Mouse (Mus musculus): ENCODE measurements around the gene Syn1. TPM values are rescaled to one million over a fixed set of nuclear protein-coding genes. Genes with fewer than 3 reads are reported as not detected.

Gene Syn1
- total RNA-seq, 2 experiments from 2014 or later: 579 to 600 TPM

DNA sequence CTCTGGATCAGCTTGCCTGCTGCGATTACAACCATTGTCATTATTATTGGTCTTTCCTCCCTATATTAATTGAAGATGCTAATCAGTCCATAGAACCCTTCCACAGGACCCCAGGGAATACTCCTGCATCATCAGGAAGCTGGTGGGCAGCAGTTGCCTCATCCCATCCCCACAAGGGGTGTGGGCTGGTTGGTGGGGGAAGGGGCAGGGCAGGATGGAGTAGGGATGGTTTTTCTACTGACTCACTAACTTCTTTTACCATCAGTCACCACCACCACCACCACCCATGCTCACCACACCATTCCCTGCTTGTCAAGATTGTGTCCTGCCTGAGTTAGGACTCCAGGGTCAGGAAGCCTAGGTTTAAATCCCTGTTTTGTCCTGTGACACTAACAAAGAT lies 51.6 kb downstream of the Syn1 start:
- DNase-seq (ENCODE audit: low spot score in 2 of 2): no peak
- intact Hi-C loops (cut with DNase I): loop anchor here (5.0 to 10.0 kb wide), 2 partner anchors 56 to 78 kb away; partner anchors contain the start of gene Syn1

DNA sequence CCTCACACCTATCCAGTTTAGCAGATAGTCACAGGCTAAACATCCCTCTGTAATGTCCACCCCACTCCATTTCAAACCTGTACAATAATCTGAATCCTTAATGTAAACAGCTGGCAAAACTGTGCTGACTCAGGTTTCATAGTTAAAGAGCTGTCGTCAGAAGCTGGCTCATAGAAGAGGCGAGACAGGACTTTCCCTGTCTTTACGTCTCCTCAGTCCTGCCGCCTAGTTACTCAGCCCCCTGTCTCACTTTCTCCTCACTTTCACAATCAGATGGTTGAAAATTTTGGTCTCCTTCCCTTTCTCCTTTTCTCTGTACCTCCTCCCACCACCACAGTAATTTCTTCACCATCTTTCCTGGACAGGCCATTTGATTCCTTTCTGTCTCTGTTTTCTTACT lies 52.7 kb downstream of the Syn1 start:
- DNase-seq (ENCODE audit: low spot score in 2 of 2): no peak
- intact Hi-C loops (cut with DNase I): loop anchor here (5.0 to 10.0 kb wide), 2 partner anchors 57 to 79 kb away; partner anchors contain the start of gene Syn1

DNA sequence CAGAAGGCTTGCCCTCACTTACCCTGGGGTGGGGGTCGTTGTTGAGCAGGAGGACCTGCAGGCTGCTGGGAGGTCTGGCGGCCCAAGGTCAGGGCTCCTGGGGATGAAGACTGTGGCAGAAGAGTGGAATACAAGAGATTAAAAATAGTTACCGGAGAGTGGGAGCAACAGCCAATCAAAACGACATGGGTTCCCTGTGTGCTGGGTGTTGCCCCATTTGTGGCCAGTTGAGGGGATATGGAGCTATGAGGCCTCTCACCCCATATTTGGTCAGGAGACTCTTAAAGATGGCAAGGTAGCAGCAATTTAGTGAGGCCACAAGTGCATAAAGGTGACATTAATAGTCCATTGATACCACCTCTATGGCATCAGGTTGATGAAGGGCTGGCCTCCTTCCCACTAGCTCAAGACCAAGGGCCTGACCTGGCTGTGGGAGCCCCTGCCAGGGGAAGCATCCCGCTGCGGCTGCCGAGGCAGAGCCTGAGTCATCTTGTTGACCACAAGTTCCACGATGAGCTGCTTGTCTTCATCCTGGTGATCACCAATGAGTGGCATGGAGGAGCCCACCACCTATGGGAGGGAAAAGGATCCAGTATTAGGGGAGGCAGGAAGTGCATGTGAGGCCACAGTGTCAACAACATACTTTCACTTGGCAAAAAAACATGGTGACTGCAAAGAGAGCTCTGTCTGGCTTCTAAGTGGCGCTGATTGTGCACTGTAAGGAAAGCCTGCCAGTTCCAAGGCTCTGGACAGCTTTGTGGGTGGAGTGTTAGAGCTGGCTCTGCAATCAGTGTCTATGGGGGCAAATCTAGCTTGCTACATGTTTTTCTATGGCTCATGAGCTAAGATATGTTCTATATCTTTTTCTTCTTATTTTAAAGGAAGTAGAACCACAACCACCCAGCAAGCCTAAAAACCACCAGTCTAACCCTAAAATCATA lies 57.4 kb downstream of the Syn1 start:
- intact Hi-C loops (cut with DNase I): loop anchor here (10.0 kb wide), 1 partner anchor 61 kb away; the partner anchor contains the start of gene Syn1
- DNase-seq (ENCODE audit: low spot score in 2 of 2): peak in 1 of 2 experiments; percentile 39

DNA sequence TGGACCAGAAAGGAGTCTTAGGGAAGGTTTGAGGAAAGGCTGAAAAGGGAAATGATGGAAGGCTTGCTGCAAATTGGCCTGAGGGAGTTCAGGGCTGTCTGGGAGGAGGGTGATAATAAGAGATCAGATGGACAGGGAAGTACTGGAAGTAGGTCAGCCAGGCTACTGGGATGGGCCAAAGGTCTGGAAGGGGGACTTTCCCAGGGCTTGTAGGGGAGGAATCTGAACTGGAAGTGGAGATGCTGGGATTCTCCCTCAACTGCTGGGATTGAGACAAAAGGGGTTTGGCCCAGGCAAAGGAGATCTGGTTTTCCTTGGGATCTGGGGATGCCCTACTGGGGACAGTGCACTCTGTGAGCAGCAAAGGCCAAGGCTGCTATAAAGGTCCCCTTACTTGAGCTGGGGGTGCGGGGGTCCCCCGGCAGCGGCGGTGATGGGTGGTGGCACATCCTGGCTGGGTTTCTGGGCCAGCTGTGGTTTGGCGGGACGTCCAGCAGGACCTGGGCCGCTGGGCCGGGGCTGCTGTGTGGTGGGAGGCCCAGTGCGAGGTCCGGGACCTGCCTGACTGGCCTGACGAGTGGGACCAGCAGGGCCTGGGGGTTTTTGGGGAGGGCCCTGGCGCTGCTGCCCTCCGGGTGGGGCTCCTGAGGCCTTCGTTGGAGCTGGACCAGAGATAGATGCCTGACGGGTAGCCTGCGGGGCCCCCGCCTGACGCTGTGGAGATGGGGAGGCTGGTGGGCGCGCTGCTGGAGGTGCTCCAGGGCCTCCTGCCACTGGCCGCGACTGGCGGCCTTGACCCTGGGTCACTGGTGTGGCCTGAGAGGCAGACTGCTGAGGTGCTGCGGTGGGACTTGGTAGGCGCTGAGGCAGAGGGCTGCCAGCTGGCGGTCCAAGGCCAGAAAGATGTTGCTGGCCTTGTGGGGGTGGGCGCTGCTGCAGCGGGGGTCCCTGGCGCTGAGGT lies 58.4 kb downstream of the Syn1 start:
- intact Hi-C loops (cut with DNase I): loop anchor here (10.0 kb wide), 1 partner anchor 62 kb away; the partner anchor contains the start of gene Syn1
- no peak for DNase-seq (ENCODE audit: low spot score in 2 of 2)

DNA sequence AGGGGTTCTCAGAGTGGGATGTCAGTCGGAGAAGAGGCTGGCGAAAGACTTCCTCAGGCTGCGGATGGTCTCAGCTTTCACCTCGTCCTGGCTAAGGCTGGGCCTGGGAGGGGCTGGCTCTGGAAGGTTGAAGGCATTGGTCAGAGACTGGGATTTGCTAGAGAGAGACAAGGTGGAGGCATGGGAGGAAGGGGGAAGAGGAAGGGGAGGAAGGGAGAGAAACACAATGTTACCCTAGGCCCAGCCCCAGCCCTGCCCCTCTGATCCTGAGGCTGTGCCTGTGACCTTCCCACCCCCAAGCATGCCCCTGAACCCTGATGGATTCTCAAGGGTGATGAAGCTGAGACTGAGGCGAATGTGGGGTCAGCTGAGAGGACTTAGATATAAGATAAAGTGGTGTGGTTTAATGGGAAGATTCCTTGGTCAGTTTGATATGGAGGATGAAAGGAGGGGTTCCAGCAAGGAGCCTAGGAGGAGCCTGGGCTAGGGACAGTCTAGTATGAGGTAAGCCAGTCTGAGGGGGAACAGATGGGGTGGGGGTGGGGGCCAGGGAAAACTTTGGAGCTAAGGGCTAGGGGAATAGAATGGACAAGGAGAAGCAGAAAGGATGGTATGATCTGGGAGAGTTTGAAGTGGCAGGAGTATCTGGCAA lies 59.2 kb downstream of the Syn1 start:
- intact Hi-C loops (cut with DNase I): loop anchor here (10.0 kb wide), 1 partner anchor 63 kb away; the partner anchor contains the start of gene Syn1
- no peak for DNase-seq (ENCODE audit: low spot score in 2 of 2)

DNA sequence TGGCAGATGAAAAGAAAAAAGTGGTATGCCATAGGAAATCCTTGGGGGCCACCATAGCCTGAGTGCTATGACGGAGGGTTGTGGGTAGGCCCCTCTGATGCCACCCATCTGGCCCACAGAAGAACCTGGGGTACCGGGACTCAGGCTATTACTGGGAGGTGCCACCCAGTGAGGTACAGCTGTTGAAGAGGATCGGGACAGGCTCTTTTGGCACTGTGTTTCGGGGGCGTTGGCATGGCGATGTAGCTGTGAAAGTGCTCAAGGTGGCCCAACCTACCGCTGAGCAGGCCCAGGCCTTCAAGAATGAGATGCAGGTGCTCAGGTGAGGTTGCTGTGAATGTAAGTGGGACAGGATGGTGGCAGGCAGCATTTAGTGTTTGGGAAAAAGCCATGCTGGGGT lies 67.0 kb downstream of the Syn1 start:
- no peak for DNase-seq (ENCODE audit: low spot score in 2 of 2)
- intact Hi-C loops (cut with DNase I): no loop called here

DNA sequence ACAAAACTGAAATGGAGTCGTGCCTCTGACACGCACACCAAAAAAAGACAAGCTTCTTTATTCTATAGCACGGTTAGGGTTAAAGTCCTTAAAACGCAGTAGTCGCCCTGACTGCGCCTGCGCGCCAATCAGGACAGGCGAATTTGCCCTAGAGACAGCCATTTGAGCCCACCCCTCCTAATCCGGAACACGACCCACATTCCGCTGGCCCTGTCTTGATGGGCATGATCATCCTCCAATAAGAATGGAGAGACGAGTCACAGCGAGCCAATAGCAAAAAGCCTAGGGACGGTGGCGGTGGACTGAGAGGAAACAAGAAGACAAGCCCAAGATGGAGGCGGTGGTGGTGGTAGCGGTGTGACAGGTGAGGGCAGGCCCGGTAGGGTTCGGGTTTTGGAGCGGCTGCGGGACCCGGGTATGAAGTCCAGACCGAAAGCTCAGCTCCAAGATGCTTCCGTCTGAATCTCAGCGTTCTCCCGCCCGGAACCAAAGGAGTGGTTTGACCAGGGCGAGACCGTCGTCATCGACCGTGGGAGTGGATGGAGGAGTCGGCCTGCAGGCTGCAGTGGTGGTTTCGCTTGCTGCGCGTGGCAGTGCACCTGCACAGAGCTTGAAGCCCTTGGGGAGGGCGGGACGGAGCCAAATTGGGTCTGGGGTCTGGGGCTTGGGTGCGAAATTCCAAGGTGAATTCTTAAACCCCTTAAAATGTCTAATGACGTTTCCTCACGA lies 72.4 kb downstream of the Syn1 start:
- intact Hi-C loops (cut with DNase I): no loop called here
- DNase-seq (ENCODE audit: low spot score in 2 of 2): peak; percentile 92 to 97

DNA sequence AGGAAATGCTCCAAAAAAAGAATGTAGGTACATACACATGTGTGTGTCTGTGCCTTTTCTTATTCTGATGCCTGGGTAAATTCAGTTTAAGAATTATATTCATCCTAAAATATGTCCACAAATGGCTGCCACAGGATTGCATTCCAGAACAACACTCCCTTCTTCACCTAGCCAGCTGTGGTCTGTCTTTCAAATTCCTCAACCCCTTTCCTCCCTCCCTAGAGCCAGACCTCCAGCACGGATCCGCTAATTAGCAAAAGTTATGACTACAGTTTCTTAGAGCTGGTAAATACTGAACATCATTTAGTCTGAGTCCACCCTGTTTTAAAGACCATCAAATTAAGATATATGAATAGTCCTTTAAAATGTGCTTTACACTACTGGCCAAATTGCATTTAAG lies 73.0 kb downstream of the Syn1 start:
- intact Hi-C loops (cut with DNase I): no loop called here

DNA sequence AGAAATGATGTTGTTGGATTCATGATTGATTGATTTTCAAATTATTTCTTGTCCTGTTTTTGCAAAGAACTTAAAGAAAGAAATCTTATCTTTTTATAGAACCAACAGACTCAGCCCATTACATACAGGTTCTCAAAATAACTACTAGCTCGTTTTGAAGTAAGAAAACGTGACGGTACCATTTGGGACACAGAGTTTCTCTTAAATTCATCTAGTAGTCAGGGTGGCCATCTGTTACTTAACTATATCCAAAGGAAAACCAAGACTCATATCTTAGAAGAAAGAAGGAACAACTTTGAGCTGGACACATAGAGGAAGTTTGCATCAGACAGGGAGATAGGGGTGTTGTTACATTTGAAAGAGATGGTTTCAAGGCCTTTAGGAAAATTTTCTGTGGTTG lies 73.6 kb downstream of the Syn1 start:
- peak in 1 of 2 experiments; percentile 38 for DNase-seq (ENCODE audit: low spot score in 2 of 2)
- intact Hi-C loops (cut with DNase I): no loop called here

More for the DNA sequence above, 73.0 kb downstream of the Syn1 start:
- DNase-seq (ENCODE audit: low spot score in 2 of 2): no peak

DNA sequence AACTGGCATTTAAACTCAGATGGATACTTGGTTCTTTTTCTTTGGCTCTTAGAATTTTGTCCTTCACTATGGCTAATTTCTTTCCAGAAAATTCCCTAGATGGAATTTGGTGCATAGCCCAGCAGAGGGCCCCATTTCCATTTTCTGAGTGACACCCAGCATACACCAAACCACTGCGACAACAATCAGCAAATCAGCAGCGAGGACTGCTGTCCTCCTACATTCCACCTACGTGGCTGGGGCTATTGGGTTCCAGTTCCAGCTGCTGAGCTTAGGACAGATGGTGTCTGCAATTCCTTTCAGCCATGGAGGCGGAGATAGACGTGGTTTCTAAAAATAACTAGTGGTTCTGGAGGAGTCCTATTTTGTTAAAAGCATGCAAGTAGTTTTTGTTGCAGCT lies 91.9 kb downstream of the Syn1 start:
- intact Hi-C loops (cut with DNase I): loop anchor here (10.0 kb wide), 1 partner anchor 476 kb away; no protein-coding TSS in a partner anchor

DNA sequence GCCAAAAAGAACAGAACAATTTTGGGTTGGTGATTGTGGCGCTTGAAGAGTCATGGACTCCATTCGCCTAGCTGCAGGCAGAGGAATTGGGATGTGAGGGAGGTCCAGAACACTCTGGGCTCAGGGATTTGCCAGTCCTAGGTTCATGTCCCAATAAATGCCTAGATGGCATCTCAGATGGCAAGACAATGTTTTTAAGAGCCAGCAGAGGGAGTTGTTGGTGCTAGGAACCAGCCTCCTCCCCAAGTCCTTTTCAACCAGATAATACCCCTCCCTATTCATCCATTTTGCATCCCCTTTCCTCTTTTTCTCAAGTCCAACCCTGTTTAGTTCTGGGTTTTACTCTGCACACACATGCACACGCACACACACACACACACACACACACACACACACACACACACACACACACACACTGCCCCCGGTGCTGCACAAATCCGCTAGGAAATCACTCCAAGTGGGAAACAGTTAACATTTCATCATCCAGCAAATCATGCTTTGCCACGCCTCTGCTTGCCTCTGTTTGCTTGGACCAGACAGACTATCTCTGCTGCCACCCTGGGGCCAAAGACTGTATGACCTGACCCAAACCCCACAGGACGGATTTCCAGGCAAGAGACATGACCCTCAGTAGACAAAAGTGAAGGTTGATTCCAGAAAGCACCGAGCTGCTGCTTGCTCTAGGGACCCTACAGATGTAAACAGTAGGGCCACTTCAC lies 100.9 kb downstream of the Syn1 start:
- peak; percentile 38 to 62 for DNase-seq (ENCODE audit: low spot score in 2 of 2)
- intact Hi-C loops (cut with DNase I): loop anchor here (5.0 to 10.0 kb wide), 2 partner anchors 127 to 485 kb away; no protein-coding TSS in a partner anchor

More for the DNA sequence above, 91.9 kb downstream of the Syn1 start:
- DNase-seq (ENCODE audit: low spot score in 2 of 2): peak; percentile 74 to 86

DNA sequence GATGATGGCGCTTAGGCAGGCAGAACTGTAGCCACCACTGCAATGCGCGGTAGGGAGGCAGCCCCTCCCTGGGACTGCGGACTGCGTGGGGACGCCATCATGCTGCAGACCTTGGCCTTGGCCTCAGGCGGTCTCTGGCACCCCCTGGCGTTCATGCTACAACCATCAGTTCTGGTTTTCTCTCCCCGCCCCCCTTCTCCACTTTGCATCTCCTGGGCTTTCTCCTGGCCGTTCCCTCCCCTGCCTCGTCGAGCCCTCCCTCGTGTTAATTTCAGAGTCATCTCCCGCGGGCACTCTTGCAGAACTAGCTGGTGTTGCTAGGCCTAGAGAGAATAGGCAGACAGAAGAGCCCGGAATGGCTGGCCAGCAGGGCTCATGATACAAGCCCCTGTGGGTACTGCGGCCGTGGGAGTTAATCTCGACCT lies 101.6 kb downstream of the Syn1 start:
- intact Hi-C loops (cut with DNase I): no loop called here
- peak; percentile 78 to 91 for DNase-seq (ENCODE audit: low spot score in 2 of 2)

DNA sequence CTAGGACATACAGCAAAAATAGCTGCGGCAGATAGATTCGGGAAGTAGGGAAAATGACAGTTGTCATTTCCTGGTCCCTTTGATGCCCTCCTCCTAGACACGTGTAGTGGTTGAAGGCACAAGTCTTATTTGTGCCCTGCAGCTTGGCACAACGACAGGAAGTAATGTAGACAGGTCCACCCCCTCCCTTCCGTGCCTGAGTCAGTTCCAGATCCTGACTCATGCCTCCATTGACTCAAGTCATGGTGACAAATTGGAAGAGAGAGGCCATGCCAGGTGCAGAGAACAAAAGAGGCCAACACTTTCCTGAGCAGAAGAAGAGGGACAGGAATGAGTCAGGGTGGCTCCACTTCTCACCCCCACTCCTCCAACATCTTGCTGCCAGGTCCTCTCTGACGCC lies 103.8 kb downstream of the Syn1 start:
- intact Hi-C loops (cut with DNase I): no loop called here
- peak in 1 of 2 experiments; percentile 50 for DNase-seq (ENCODE audit: low spot score in 2 of 2)

Small RNA genes lying within 50 kb of the gene (microRNA-seq; reads per million reads assigned to microRNA genes)
- 0 reads per million in 2 experiments for gene Gm24824
- gene Mir5617: 8.2 to 8.4 reads per million in 2 experiments

Other genes starting within 250 kb of the Syn1 start
- 100 to 1,000 TPM; 321 to 335 TPM for gene Cdk16, start 233.1 kb downstream of the Syn1 start, total RNA-seq (2021)
- 10 to 100 TPM; 90.5 to 91.9 TPM for gene Usp11, start 217.1 kb downstream of the Syn1 start, total RNA-seq (2021)
- gene Araf, start 123.2 kb downstream of the Syn1 start, total RNA-seq (2021): 100 to 1,000 TPM; 198 to 205 TPM
- gene Timp1, start 50.8 kb downstream of the Syn1 start, total RNA-seq (2021): 1 to 10 TPM in 1 of 2 experiments, not detected in 1; 1.2 TPM
- gene Cfp, start 10.6 kb upstream of the Syn1 start, total RNA-seq (2021): 10 to 100 TPM in 1 of 2 experiments, 1 to 10 TPM in 1; 8.1 to 14.5 TPM
- gene Elk1, start 29.6 kb upstream of the Syn1 start, total RNA-seq (2021): 10 to 100 TPM; 42.7 to 43.2 TPM
- 10 to 100 TPM; 10.4 TPM for gene Uxt, start 41.0 kb upstream of the Syn1 start, total RNA-seq (2021)
- 1 to 10 TPM; 8.9 to 9.2 TPM for gene Zfp182, start 141.3 kb upstream of the Syn1 start, total RNA-seq (2021)
- gene Spaca5, start 147.4 kb upstream of the Syn1 start, total RNA-seq (2021): not detected
- 1 to 10 TPM; 2.9 to 3.8 TPM for gene Zfp300, start 168.5 kb upstream of the Syn1 start, total RNA-seq (2021)
- gene Ssxa1, start 194.8 kb upstream of the Syn1 start, total RNA-seq (2021): not detected